ENCODE assay signal across 8 mouse cellular contexts in genomic region chr6:137872055-137872735, GRCm38 (mm10).
DNase-seq lines count a peak whose midpoint lies in the region; ATAC-seq and TF ChIP-seq lines count a peak whose summit lies in the region.

No protein-coding gene starts in this region.

- H3K4me3 ChIP-seq in C2C12 (ENCODE audit: insufficient read depth, poor library complexity, severe bottlenecking), result no peak overlapping the region
- H3K4me3 ChIP-seq in bone marrow macrophage, adult 2 months (ENCODE audit: insufficient read depth, low read length), result no peak overlapping the region
- no peak overlapping the region for H3K4me3 ChIP-seq in forebrain, embryonic 14.5 days (ENCODE audit: low read depth, low read length)

- H3K79me2 ChIP-seq in C2C12 (ENCODE audit: control insufficient read depth, insufficient read depth), result no peaks in the 10 kb centered on the region

- no peaks in the 10 kb centered on the region for H3K79me3 ChIP-seq in C2C12 (ENCODE audit: low read depth)

- DNase-seq in forebrain, embryonic 14.5 days (ENCODE audit: low spot score), result peak; percentile 77
- DNase-seq in heart, postnatal 4 days, result peak; percentile 74
- DNase-seq in layer of hippocampus, adult 11-12 months (ENCODE audit: low spot score), result peak; percentile 77
- peak; percentile 60 to 62 for DNase-seq in lung, adult 18-20 months
- DNase-seq in ovary, postnatal 10 days (ENCODE audit: low spot score), result peak; percentile 3
- peak; percentile 67 for DNase-seq in urinary bladder, postnatal 25 days (ENCODE audit: low spot score)

- no peak overlapping the region for H3K9ac ChIP-seq in forebrain, embryonic 14.5 days (ENCODE audit: low read length)

- 0 out of 2 replicates have a peak, but pooled peaks cover 5% of the 10 kb centered on the region for H3K9me3 ChIP-seq in forebrain, embryonic 14.5 days (replicated peaks; ENCODE audit: control insufficient read depth, low read length)

- H3K27me3 ChIP-seq in C2C12 (ENCODE audit: control insufficient read depth, insufficient read depth, insufficient read length), result no peaks in the 10 kb centered on the region
- no peaks in the 10 kb centered on the region for H3K27me3 ChIP-seq in forebrain, embryonic 14.5 days (replicated peaks; ENCODE audit: control insufficient read depth, insufficient read depth, low read length)

- H3K4me1 ChIP-seq in bone marrow macrophage, adult 2 months (ENCODE audit: control insufficient read depth, insufficient read depth, low read length), result no peaks in the 10 kb centered on the region
- H3K4me1 ChIP-seq in forebrain, embryonic 14.5 days (ENCODE audit: control insufficient read depth, insufficient read depth, low read length), result peaks cover 7% of the 10 kb centered on the region; the same call in 1 of the 2 replicates

- no peak for TF ChIP-seq POLR2A in bone marrow macrophage, adult 2 months (IDR thresholded peaks at IDR 0.05; ENCODE audit: borderline replicate concordance, low read depth, low read length)

- no peak overlapping the region for H3ac ChIP-seq in C2C12 (ENCODE audit: control insufficient read depth, insufficient read length, low read depth)

- peak; percentile 44; the same call in 1 of the 2 replicates for ATAC-seq in forebrain, embryonic 14.5 days

- 32% methylated on average over 17 of the region's 17 CpGs for WGBS in forebrain, embryonic 14.5 days

- no peaks in the 10 kb centered on the region for H3K36me3 ChIP-seq in C2C12 (ENCODE audit: control insufficient read depth, insufficient read depth)
- H3K36me3 ChIP-seq in forebrain, embryonic 14.5 days (ENCODE audit: control insufficient read depth, insufficient read depth, low read length), result no peaks in the 10 kb centered on the region

- peak; percentile 71 for TF ChIP-seq CTCF in C2C12 (IDR thresholded peaks at IDR 0.05; ENCODE audit: control insufficient read depth, insufficient read depth, insufficient read length)
- TF ChIP-seq CTCF in bone marrow macrophage, adult 2 months (IDR thresholded peaks at IDR 0.05; ENCODE audit: low read depth, low read length), result peak; percentile 67

- peak overlapping the region; percentile 9; the same call in 1 of the 2 replicates for H3K4me2 ChIP-seq in forebrain, embryonic 14.5 days (ENCODE audit: low read length)

- H3K27ac ChIP-seq in bone marrow macrophage, adult 2 months (ENCODE audit: insufficient read depth, low read depth, low read length), result no peak overlapping the region
- H3K27ac ChIP-seq in forebrain, embryonic 14.5 days (ENCODE audit: low read depth, low read length), result no peak overlapping the region

TF ChIP-seq in C2C12, 6 proteins besides CTCF, POLR2A, EP300 and RAD21:
- TF ChIP-seq FOSL1 (IDR thresholded peaks at IDR 0.05; ENCODE audit: insufficient read depth, low read length, poor library complexity, severe bottlenecking) (no peak), MYOD1 (IDR thresholded peaks at IDR 0.05; ENCODE audit: control insufficient read depth, insufficient read length, low read depth) (no peak), MYOG (IDR thresholded peaks at IDR 0.05; ENCODE audit: control insufficient read depth, extremely low read depth, insufficient read length) (no peak), USF1 (IDR thresholded peaks at IDR 0.05; ENCODE audit: low read depth) (no peak), CEBPB (IDR thresholded peaks at IDR 0.05; ENCODE audit: low read depth) (no peak), MAX (IDR thresholded peaks at IDR 0.05) (no peak)

Comparison
In these comparisons a context has a peak if more than half of its experiments do, and no peak if none do; other contexts are left out.
1. DNase-seq: peak in every context shown above with its lines; median percentile 77 in forebrain, embryonic 14.5 days; 77 in layer of hippocampus, adult 11-12 months; 74 in heart, postnatal 4 days; 67 in urinary bladder, postnatal 25 days; 61 in lung, adult 18-20 months; 3 in ovary, postnatal 10 days.